Mouse (Mus musculus) midbrain, embryonic 13.5 days (tissue): ENCODE results near the gene Acan. TPM values are rescaled to one million over a fixed set of nuclear protein-coding genes. Genes with fewer than 3 reads are reported as not detected.

ENCODE experiments used
- ATAC-seq: fragments of 200-750 bp; cut with Nextera tagmentation; 2 replicates; pipeline ENCODE4 v1.8.0; 2017; ENCODE audit warnings: mild to moderate bottlenecking, moderate TSS enrichment, moderate library complexity
- H3K27ac ChIP-seq: fragments of 300-500 bp; sonication (generic); 2 replicates; pipeline ENCODE4 v1.5.1; 2015; ENCODE audit warnings: inconsistent platforms, mild to moderate bottlenecking, moderate library complexity
- H3K27me3 ChIP-seq: fragments of 300-500 bp; sonication (generic); 2 replicates; pipeline ENCODE4 v1.6.1; 2015; ENCODE audit warnings: mild to moderate bottlenecking, inconsistent platforms
- H3K36me3 ChIP-seq: fragments of 300-500 bp; sonication (generic); 2 replicates; pipeline ENCODE4 v1.6.1; 2015; ENCODE audit warnings: mild to moderate bottlenecking, inconsistent platforms
- H3K4me1 ChIP-seq: fragments of 300-500 bp; sonication (generic); replicated peaks from 2 replicates; pipeline ENCODE4 v1.6.1; 2015; ENCODE audit warnings: inconsistent platforms
- H3K4me2 ChIP-seq: fragments of 300-500 bp; sonication (generic); replicated peaks from 2 replicates; pipeline ENCODE4 v1.6.1; 2015; ENCODE audit warnings: moderate library complexity, mild to moderate bottlenecking, inconsistent platforms
- H3K4me3 ChIP-seq: fragments of 300-500 bp; sonication (generic); replicated peaks from 2 replicates; pipeline ENCODE4 v1.5.1; 2015; ENCODE audit warnings: mild to moderate bottlenecking, inconsistent platforms
- H3K9ac ChIP-seq: fragments of 300-500 bp; sonication (generic); replicated peaks from 2 replicates; pipeline ENCODE4 v1.6.1; 2015; ENCODE audit warnings: mild to moderate bottlenecking, inconsistent platforms
- H3K9me3 ChIP-seq: fragments of 300-500 bp; sonication (generic); 2 replicates; pipeline ENCODE4 v1.6.1; 2016; ENCODE audit warnings: mild to moderate bottlenecking, inconsistent platforms
- WGBS: fragments of 180-500 bp; shearing (Covaris S2); methylation state at CpG from one replicate; pipeline ENCODE4 v1.1.7; 2015; 5-methylcytosine and 5-hydroxymethylcytosine counted together
- polyA plus RNA-seq: library from polyadenylated mRNA; unstranded; fragments of >200 nt; fragmentation: Nextera tagmentation; extraction: Ambion mirVana; gene quantifications from 2 replicates; pipeline ENCODE4 v1.2.1, GENCODE M21; 2015

Gene Acan
- 0.08 TPM in 2 replicates for polyA plus RNA-seq

- Histone ChIP-seq H3K4me2 (peak within 1 kb of the TSS; percentile 98), H3K27ac (no peak within 1 kb of the TSS), H3K9ac (peak within 1 kb of the TSS; percentile 54), H3K4me1 (peaks cover 21% of the 10 kb centered on the region), H3K27me3 (peaks cover 65% of the 10 kb centered on the region), H3K9me3 (no peaks in the 10 kb centered on the region), H3K4me3 (peak within 1 kb of the TSS; percentile 53), H3K36me3 (no peaks in the 10 kb centered on the region)
- under 1% methylated on average over 21 of the region's 23 CpGs for WGBS
- 0 out of 2 replicates have a peak, but pooled peaks have one; percentile 11 for ATAC-seq
Observed at GRCm38 (mm10) chr7:79053383-79053889, at the start of gene Acan. Gene Acan (plus strand): TSS chr7:79053483.

- Histone ChIP-seq H3K9ac (no peak overlapping the region), H3K4me1 (no peaks in the 10 kb centered on the region), H3K36me3 (no peaks in the 10 kb centered on the region), H3K4me3 (no peak overlapping the region), H3K4me2 (no peak overlapping the region), H3K27me3 (no peaks in the 10 kb centered on the region), H3K9me3 (no peaks in the 10 kb centered on the region), H3K27ac (no peak overlapping the region)
- WGBS: 78% methylated on average over 9 of the region's 9 CpGs
- no peak for ATAC-seq
Observed at GRCm38 (mm10) chr7:79021293-79021905, 31.9 kb upstream of the Acan start.

- H3K9me3 ChIP-seq: no peaks in the 10 kb centered on the region
- H3K27me3 ChIP-seq: no peaks in the 10 kb centered on the region
- H3K4me1 ChIP-seq: no peaks in the 10 kb centered on the region
- 97% methylated on average over 3 of the region's 3 CpGs for WGBS
- H3K27ac ChIP-seq: no peak overlapping the region
- H3K36me3 ChIP-seq: no peaks in the 10 kb centered on the region
- no peak overlapping the region for H3K9ac ChIP-seq
- no peak overlapping the region for H3K4me2 ChIP-seq
- H3K4me3 ChIP-seq: no peak overlapping the region
- ATAC-seq: no peak
Observed at GRCm38 (mm10) chr7:79029138-79029537, 24.1 kb upstream of the Acan start.

GRCm38 (mm10) chr7:79033745-79034144 is 19.5 kb upstream of the Acan start:
- H3K4me2 ChIP-seq: no peak overlapping the region
- H3K4me3 ChIP-seq: no peak overlapping the region
- no peaks in the 10 kb centered on the region for H3K9me3 ChIP-seq
- H3K9ac ChIP-seq: no peak overlapping the region
- H3K27ac ChIP-seq: no peak overlapping the region
- no peaks in the 10 kb centered on the region for H3K4me1 ChIP-seq
- no peak for ATAC-seq
- 84% methylated on average over 2 of the region's 2 CpGs for WGBS
- no peaks in the 10 kb centered on the region for H3K36me3 ChIP-seq
- H3K27me3 ChIP-seq: no peaks in the 10 kb centered on the region

- WGBS: 89% methylated on average over 2 of the region's 2 CpGs
- H3K9me3 ChIP-seq: 0 out of 2 replicates have a peak, but pooled peaks cover 3% of the 10 kb centered on the region
- no peaks in the 10 kb centered on the region for H3K36me3 ChIP-seq
- no peaks in the 10 kb centered on the region for H3K27me3 ChIP-seq
- H3K9ac ChIP-seq: no peak overlapping the region
- no peak overlapping the region for H3K4me3 ChIP-seq
- H3K27ac ChIP-seq: no peak overlapping the region
- no peak for ATAC-seq
- no peak overlapping the region for H3K4me2 ChIP-seq
- H3K4me1 ChIP-seq: no peaks in the 10 kb centered on the region
Observed at GRCm38 (mm10) chr7:79034521-79034920, 18.8 kb upstream of the Acan start.

- no peak for ATAC-seq
- Histone ChIP-seq H3K4me1 (peaks cover 21% of the 10 kb centered on the region), H3K27me3 (peaks cover 65% of the 10 kb centered on the region), H3K36me3 (no peaks in the 10 kb centered on the region), H3K27ac (no peak overlapping the region), H3K9ac (no peak overlapping the region), H3K9me3 (no peaks in the 10 kb centered on the region), H3K4me3 (peak overlapping the region; percentile 53; the same call in 1 of the 2 replicates), H3K4me2 (no peak overlapping the region; the same call in 1 of the 2 replicates)
- WGBS: 28% methylated on average over 5 of the region's 5 CpGs
Observed at GRCm38 (mm10) chr7:79052081-79052480, 1.2 kb upstream of the Acan start.

- Histone ChIP-seq H3K27me3 (peaks cover 65% of the 10 kb centered on the region), H3K4me1 (peaks cover 21% of the 10 kb centered on the region), H3K4me3 (peak overlapping the region; percentile 53), H3K9ac (peak overlapping the region; percentile 54), H3K36me3 (no peaks in the 10 kb centered on the region), H3K27ac (no peak overlapping the region), H3K4me2 (peak overlapping the region; percentile 98), H3K9me3 (no peaks in the 10 kb centered on the region)
- peak; percentile 76 for ATAC-seq
- 2% methylated on average over 54 of the region's 66 CpGs for WGBS
Observed at GRCm38 (mm10) chr7:79052521-79053382, 531 bp upstream of the Acan start.

- no peaks in the 10 kb centered on the region for H3K36me3 ChIP-seq
- H3K4me3 ChIP-seq: no peak overlapping the region
- H3K4me1 ChIP-seq: peaks cover 21% of the 10 kb centered on the region
- no peak for ATAC-seq
- H3K9ac ChIP-seq: no peak overlapping the region
- no peaks in the 10 kb centered on the region for H3K9me3 ChIP-seq
- peaks cover 65% of the 10 kb centered on the region for H3K27me3 ChIP-seq
- no peak overlapping the region for H3K27ac ChIP-seq
- H3K4me2 ChIP-seq: peak overlapping the region; percentile 98
- 3% methylated on average over 13 of the region's 13 CpGs for WGBS
Observed at GRCm38 (mm10) chr7:79054111-79054510, 828 bp downstream of the Acan start.

GRCm38 (mm10) chr7:79058546-79058945 is 5.3 kb downstream of the Acan start:
- ATAC-seq: no peak
- WGBS: 23% methylated on average over 2 of the region's 2 CpGs

GRCm38 (mm10) chr7:79067466-79067865 is 14.2 kb downstream of the Acan start:
- H3K9me3 ChIP-seq: no peaks in the 10 kb centered on the region
- no peak overlapping the region for H3K4me2 ChIP-seq
- ATAC-seq: no peak
- WGBS: 68% methylated on average over 7 of the region's 7 CpGs
- H3K27ac ChIP-seq: no peak overlapping the region
- H3K9ac ChIP-seq: no peak overlapping the region
- H3K4me3 ChIP-seq: no peak overlapping the region
- H3K36me3 ChIP-seq: no peaks in the 10 kb centered on the region
- peaks cover 9% of the 10 kb centered on the region; the same call in 1 of the 2 replicates for H3K4me1 ChIP-seq
- H3K27me3 ChIP-seq: no peaks in the 10 kb centered on the region

More at GRCm38 (mm10) chr7:79058546-79058945, 5.3 kb downstream of the Acan start:
- H3K27me3 ChIP-seq: peaks cover 28% of the 10 kb centered on the region
- H3K4me1 ChIP-seq: peaks cover 9% of the 10 kb centered on the region
- H3K9ac ChIP-seq: no peak overlapping the region
- H3K4me3 ChIP-seq: no peak overlapping the region
- H3K4me2 ChIP-seq: no peak overlapping the region
- H3K9me3 ChIP-seq: no peaks in the 10 kb centered on the region
- H3K36me3 ChIP-seq: no peaks in the 10 kb centered on the region
- H3K27ac ChIP-seq: no peak overlapping the region

GRCm38 (mm10) chr7:79068231-79068630 is 14.9 kb downstream of the Acan start:
- no peak overlapping the region for H3K4me2 ChIP-seq
- WGBS: 59% methylated on average over 4 of the region's 4 CpGs
- no peaks in the 10 kb centered on the region for H3K27me3 ChIP-seq
- no peaks in the 10 kb centered on the region for H3K9me3 ChIP-seq
- no peaks in the 10 kb centered on the region for H3K36me3 ChIP-seq
- no peak overlapping the region for H3K27ac ChIP-seq
- no peak overlapping the region for H3K4me3 ChIP-seq
- H3K4me1 ChIP-seq: peaks cover 9% of the 10 kb centered on the region; the same call in 1 of the 2 replicates
- no peak overlapping the region for H3K9ac ChIP-seq
- no peak for ATAC-seq

- Histone ChIP-seq H3K27me3 (no peaks in the 10 kb centered on the region), H3K4me2 (no peak overlapping the region), H3K4me1 (no peaks in the 10 kb centered on the region; the same call in 1 of the 2 replicates), H3K36me3 (no peaks in the 10 kb centered on the region), H3K4me3 (no peak overlapping the region), H3K9ac (no peak overlapping the region), H3K27ac (no peak overlapping the region), H3K9me3 (no peaks in the 10 kb centered on the region)
- no peak for ATAC-seq
- 67% methylated on average over 3 of the region's 3 CpGs for WGBS
Observed at GRCm38 (mm10) chr7:79079212-79079611, 25.9 kb downstream of the Acan start.
